Mouse (Mus musculus) liver, embryonic 14.5 days (tissue): ENCODE measurements around the gene Cerk.

Experiments
- CTCF ChIP-seq: IDR thresholded peaks from 2 replicates; pipeline ENCODE4 v1.5.1; 2016; ENCODE audit warnings: antibody characterized with exemption, low read depth, control low read depth
- EP300 ChIP-seq: IDR thresholded peaks from 2 replicates; pipeline ENCODE4 v1.6.1; 2016; ENCODE audit warnings: antibody characterized with exemption, low read depth

- TF ChIP-seq CTCF (no peak), EP300 (no peak)
These were observed 34.8 kb upstream of the Cerk start for GRCm38 (mm10) chr15:86220715-86221114.
